Mouse (Mus musculus) heart, adult 18-20 months (tissue): Measurements from ENCODE around the gene Man2a2. TPM values are rescaled to one million over a fixed set of nuclear protein-coding genes. Genes with fewer than 3 reads are reported as not detected.

Source experiments
- DNase-seq, 2 experiments: peaks; one replicate each; pipeline ENCODE4 v3.0.0; 2021 to 2022; ENCODE audit warnings: mixed read lengths in 1 of 2
- long read RNA-seq, 2 experiments: library from polyadenylated mRNA; stranded (forward); transcript quantifications; one replicate each; pipeline ENCODE4 v2.0.0; 2021
- total RNA-seq, 2 experiments: library from RNA; stranded (reverse); gene quantifications; 2 replicates each; pipeline ENCODE4 v1.2.3; 2021

Man2a2 gene
- 10 to 100 TPM; 54.6 to 55.7 TPM for total RNA-seq
- long read RNA-seq, experiment 1, full-length matches to known transcripts, result 9 of 25 reads
- long read RNA-seq, experiment 1, partial matches to known transcripts, result 7 of 25 reads
- long read RNA-seq, experiment 1, other reads (novel, unspliced or antisense), result 9 of 25 reads
- long read RNA-seq, experiment 2, full-length matches to known transcripts, result 1 of 7 reads
- long read RNA-seq, experiment 2, partial matches to known transcripts, result 2 of 7 reads
- long read RNA-seq, experiment 2, other reads (novel, unspliced or antisense), result 4 of 7 reads

GRCm38 (mm10) chr7:80371041-80371751 is at the start of gene Man2a2:
Gene Man2a2 (minus strand): TSS chr7:80371375.
- peak; percentile 81 to 83 for DNase-seq

- DNase-seq, result no peak
Observed at GRCm38 (mm10) chr7:80420586-80420985, 49.4 kb upstream of the Man2a2 start.

- DNase-seq, result no peak
Observed at GRCm38 (mm10) chr7:80419278-80419677, 48.1 kb upstream of the Man2a2 start.

- DNase-seq, result no peak
Observed at GRCm38 (mm10) chr7:80418036-80418435, 46.9 kb upstream of the Man2a2 start.

- no peak for DNase-seq
Observed at GRCm38 (mm10) chr7:80417601-80418000, 46.4 kb upstream of the Man2a2 start.

GRCm38 (mm10) chr7:80416969-80417368 is 45.8 kb upstream of the Man2a2 start:
- DNase-seq, result no peak

- no peak for DNase-seq
Observed at GRCm38 (mm10) chr7:80414303-80414855, 43.2 kb upstream of the Man2a2 start.

GRCm38 (mm10) chr7:80413512-80414302 is 42.5 kb upstream of the Man2a2 start:
- DNase-seq, result peak in 1 of 2 experiments; percentile 49

GRCm38 (mm10) chr7:80412781-80413180 is 41.6 kb upstream of the Man2a2 start:
- no peak for DNase-seq

GRCm38 (mm10) chr7:80412279-80412678 is 41.1 kb upstream of the Man2a2 start:
- no peak for DNase-seq

- no peak for DNase-seq
Observed at GRCm38 (mm10) chr7:80410380-80410779, 39.2 kb upstream of the Man2a2 start.

- DNase-seq, result no peak
Observed at GRCm38 (mm10) chr7:80407712-80408111, 36.5 kb upstream of the Man2a2 start.

- no peak for DNase-seq
Observed at GRCm38 (mm10) chr7:80406186-80406585, 35.0 kb upstream of the Man2a2 start.

- no peak for DNase-seq
Observed at GRCm38 (mm10) chr7:80405188-80405695, 34.1 kb upstream of the Man2a2 start, which contains the start of gene Furin. Gene Furin (minus strand): TSS chr7:80405436.

GRCm38 (mm10) chr7:80404101-80404894 is 33.1 kb upstream of the Man2a2 start:
- peak; percentile 57 to 65 for DNase-seq

- DNase-seq, result peak; percentile 85 to 90
Observed at GRCm38 (mm10) chr7:80403551-80403950, 32.4 kb upstream of the Man2a2 start.

- peak; percentile 73 to 81 for DNase-seq
Observed at GRCm38 (mm10) chr7:80402651-80403321, 31.6 kb upstream of the Man2a2 start.

GRCm38 (mm10) chr7:80401860-80402641 is 30.9 kb upstream of the Man2a2 start:
- peak; percentile 64 for DNase-seq

- peak in 1 of 2 experiments; percentile 46 for DNase-seq
Observed at GRCm38 (mm10) chr7:80401041-80401859, 30.1 kb upstream of the Man2a2 start.
